Mouse (Mus musculus): ENCODE measurements around the gene Olfr92. TPM values are rescaled to one million over a fixed set of nuclear protein-coding genes. Genes with fewer than 3 reads are reported as not detected.

Gene Olfr92
- total and polyA plus RNA-seq, 3 experiments, result not detected

DNA sequence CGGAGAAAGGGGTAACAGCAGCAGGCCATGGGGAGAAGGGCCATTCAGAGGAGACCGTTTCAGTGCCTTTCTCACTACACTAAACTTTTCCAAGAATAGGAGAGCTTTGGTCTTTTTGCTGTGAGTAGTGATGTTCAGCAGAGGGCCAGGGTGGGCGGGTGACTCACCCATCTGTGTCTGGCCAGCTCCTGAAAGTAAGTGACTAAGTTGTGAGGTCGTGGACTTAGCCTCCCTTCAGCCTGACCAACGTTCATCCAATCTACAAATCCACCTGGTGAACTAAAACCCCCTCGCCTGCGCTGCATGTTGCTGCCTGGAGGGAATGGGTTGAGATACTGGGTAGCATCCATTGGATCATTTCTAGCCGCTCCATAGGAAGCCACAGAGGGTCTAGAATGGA is 49.8 kb downstream of the Olfr92 start:
- Histone ChIP-seq H3K27me3 (ENCODE audit: insufficient read depth, low read length) (no peaks in the 10 kb centered on the region), H3K9me3 (replicated peaks) (no peaks in the 10 kb centered on the region), H3K4me1 (ENCODE audit: insufficient read depth, low read depth, low read length) (peaks cover 3% of the 10 kb centered on the region; the same call in 1 of the 2 replicates), H3K4me3 (ENCODE audit: low read depth, low read length) (no peak overlapping the region), H3K36me3 (replicated peaks) (peaks cover 72% of the 10 kb centered on the region)
- TF ChIP-seq GATA2 (IDR thresholded peaks at IDR 0.05; ENCODE audit: borderline replicate concordance, low read depth, low read length) (no peak), POLR2AphosphoS5 (IDR thresholded peaks at IDR 0.05; ENCODE audit: insufficient replicate concordance, low read depth, low read length) (no peak), GATA1 (IDR thresholded peaks at IDR 0.05; ENCODE audit: borderline replicate concordance, low read length) (no peak), CTCF (IDR thresholded peaks at IDR 0.05; ENCODE audit: low read depth, low read length) (no peak), TAL1 (conservative IDR thresholded peaks at IDR 0.05; ENCODE audit: low read depth, low read length) (no peak)
- no peak for ATAC-seq (ENCODE audit: extremely low read depth, insufficient number of reproducible peaks, low FRiP score, poor library complexity, severe bottlenecking)
- no peak for DNase-seq (ENCODE audit: low spot score)

DNA sequence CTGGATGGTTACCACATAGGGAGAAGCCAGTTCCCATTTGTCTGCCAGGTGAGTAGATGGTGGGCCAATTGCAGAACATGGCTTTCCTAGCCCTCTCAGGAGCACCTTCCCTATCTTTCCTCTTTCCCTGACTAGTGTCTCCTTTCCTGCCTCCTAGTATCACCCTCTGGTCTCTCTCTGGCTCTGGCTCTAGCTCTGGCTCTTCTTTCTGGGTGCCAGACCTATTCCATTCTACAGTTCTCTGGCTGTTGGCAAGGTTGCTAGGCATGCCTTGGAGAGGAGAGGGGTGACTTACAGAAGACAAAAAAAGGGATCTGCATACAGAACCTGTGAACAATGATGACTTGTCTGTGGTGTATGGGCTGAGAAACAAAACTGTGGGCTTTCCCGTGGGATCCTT is 52.0 kb downstream of the Olfr92 start:
- TF ChIP-seq CTCF (IDR thresholded peaks at IDR 0.05; ENCODE audit: low read depth, low read length), result no peak
- TF ChIP-seq GATA2 (IDR thresholded peaks at IDR 0.05; ENCODE audit: borderline replicate concordance, low read depth, low read length), result no peak
- TF ChIP-seq POLR2AphosphoS5 (IDR thresholded peaks at IDR 0.05; ENCODE audit: insufficient replicate concordance, low read depth, low read length), result no peak
- no peak for TF ChIP-seq GATA1 (IDR thresholded peaks at IDR 0.05; ENCODE audit: borderline replicate concordance, low read length)
- no peak for TF ChIP-seq TAL1 (conservative IDR thresholded peaks at IDR 0.05; ENCODE audit: low read depth, low read length)
- DNase-seq (ENCODE audit: low spot score) (no peak), ATAC-seq (ENCODE audit: extremely low read depth, insufficient number of reproducible peaks, low FRiP score, poor library complexity, severe bottlenecking) (no peak)
- peaks cover 77% of the 10 kb centered on the region for H3K36me3 ChIP-seq (replicated peaks)
- H3K4me1 ChIP-seq (ENCODE audit: insufficient read depth, low read depth, low read length), result peaks cover 3% of the 10 kb centered on the region; the same call in 1 of the 2 replicates
- no peaks in the 10 kb centered on the region for H3K27me3 ChIP-seq (ENCODE audit: insufficient read depth, low read length)
- no peaks in the 10 kb centered on the region for H3K9me3 ChIP-seq (replicated peaks)
- no peak overlapping the region for H3K4me3 ChIP-seq (ENCODE audit: low read depth, low read length)

GRCm38 (mm10) chr17:37065993-37066392 is 53.9 kb downstream of the Olfr92 start:
- DNase-seq (ENCODE audit: low spot score), result no peak
- Histone ChIP-seq H3K27me3 (ENCODE audit: insufficient read depth, low read length) (no peaks in the 10 kb centered on the region), H3K36me3 (replicated peaks) (peaks cover 73% of the 10 kb centered on the region), H3K4me1 (ENCODE audit: insufficient read depth, low read depth, low read length) (peaks cover 3% of the 10 kb centered on the region; the same call in 1 of the 2 replicates), H3K4me3 (ENCODE audit: low read depth, low read length) (no peak overlapping the region), H3K9me3 (replicated peaks) (no peaks in the 10 kb centered on the region)
- TF ChIP-seq GATA1 (IDR thresholded peaks at IDR 0.05; ENCODE audit: borderline replicate concordance, low read length), result no peak
- TF ChIP-seq GATA2 (IDR thresholded peaks at IDR 0.05; ENCODE audit: borderline replicate concordance, low read depth, low read length), result no peak
- ATAC-seq (ENCODE audit: extremely low read depth, insufficient number of reproducible peaks, low FRiP score, poor library complexity, severe bottlenecking), result peak; percentile 22; the same call in 1 of the 2 replicates

GRCm38 (mm10) chr17:37063686-37064495 is 56.0 kb downstream of the Olfr92 start:
- H3K9me3 ChIP-seq (replicated peaks), result no peaks in the 10 kb centered on the region
- ATAC-seq (ENCODE audit: extremely low read depth, insufficient number of reproducible peaks, low FRiP score, poor library complexity, severe bottlenecking), result no peak
- no peaks in the 10 kb centered on the region for H3K27me3 ChIP-seq (ENCODE audit: insufficient read depth, low read length)
- no peak for TF ChIP-seq GATA2 (IDR thresholded peaks at IDR 0.05; ENCODE audit: borderline replicate concordance, low read depth, low read length)
- TF ChIP-seq GATA1 (IDR thresholded peaks at IDR 0.05; ENCODE audit: borderline replicate concordance, low read length), result no peak
- no peak for TF ChIP-seq POLR2AphosphoS5 (IDR thresholded peaks at IDR 0.05; ENCODE audit: insufficient replicate concordance, low read depth, low read length)
- no peak for TF ChIP-seq TAL1 (conservative IDR thresholded peaks at IDR 0.05; ENCODE audit: low read depth, low read length)
- H3K4me1 ChIP-seq (ENCODE audit: insufficient read depth, low read depth, low read length), result peaks cover 3% of the 10 kb centered on the region; the same call in 1 of the 2 replicates
- no peak for DNase-seq (ENCODE audit: low spot score)
- no peak overlapping the region for H3K4me3 ChIP-seq (ENCODE audit: low read depth, low read length)
- H3K36me3 ChIP-seq (replicated peaks), result peaks cover 62% of the 10 kb centered on the region

GRCm38 (mm10) chr17:37063063-37063462 is 56.8 kb downstream of the Olfr92 start:
- no peak for TF ChIP-seq CTCF (IDR thresholded peaks at IDR 0.05; ENCODE audit: low read depth, low read length)
- TF ChIP-seq GATA1 (IDR thresholded peaks at IDR 0.05; ENCODE audit: borderline replicate concordance, low read length), result no peak
- TF ChIP-seq TAL1 (conservative IDR thresholded peaks at IDR 0.05; ENCODE audit: low read depth, low read length), result no peak
- no peak for TF ChIP-seq POLR2AphosphoS5 (IDR thresholded peaks at IDR 0.05; ENCODE audit: insufficient replicate concordance, low read depth, low read length)
- no peak for TF ChIP-seq GATA2 (IDR thresholded peaks at IDR 0.05; ENCODE audit: borderline replicate concordance, low read depth, low read length)
- ATAC-seq (ENCODE audit: extremely low read depth, insufficient number of reproducible peaks, low FRiP score, poor library complexity, severe bottlenecking) (no peak), DNase-seq (ENCODE audit: low spot score) (no peak)

DNA sequence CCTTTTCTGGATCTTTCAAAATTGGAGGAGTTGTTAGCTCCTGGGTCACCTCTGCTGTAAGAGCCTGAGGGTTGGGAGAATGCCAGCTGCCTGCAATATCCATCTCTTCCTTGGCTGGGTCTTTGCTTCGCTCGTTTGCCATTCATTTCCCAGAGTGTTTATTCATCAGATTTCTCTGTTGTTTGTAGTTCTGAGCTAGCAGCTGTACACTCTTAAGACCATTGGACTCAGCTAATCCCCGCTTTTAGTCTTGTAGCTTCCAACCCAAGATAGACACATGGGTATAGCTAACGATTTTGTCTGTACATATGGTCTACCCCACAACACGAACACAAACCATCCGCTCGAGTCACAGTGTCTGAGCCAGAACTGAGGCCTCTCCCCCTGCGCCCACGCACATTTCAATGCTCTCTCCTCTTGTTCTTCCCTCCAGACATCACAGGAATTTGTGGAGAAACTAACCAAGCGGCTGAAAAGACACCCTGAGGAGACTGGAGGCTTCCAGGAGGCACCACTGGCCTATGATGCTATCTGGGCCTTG is 57.7 kb downstream of the Olfr92 start:
- Histone ChIP-seq H3K4me3 (ENCODE audit: low read depth, low read length) (no peak overlapping the region), H3K36me3 (replicated peaks) (peaks cover 54% of the 10 kb centered on the region), H3K9me3 (replicated peaks) (no peaks in the 10 kb centered on the region), H3K27me3 (ENCODE audit: insufficient read depth, low read length) (no peaks in the 10 kb centered on the region), H3K4me1 (ENCODE audit: insufficient read depth, low read depth, low read length) (peaks cover 3% of the 10 kb centered on the region; the same call in 1 of the 2 replicates)
- TF ChIP-seq CTCF (IDR thresholded peaks at IDR 0.05; ENCODE audit: low read depth, low read length), result no peak
- TF ChIP-seq GATA2 (IDR thresholded peaks at IDR 0.05; ENCODE audit: borderline replicate concordance, low read depth, low read length), result no peak
- no peak for TF ChIP-seq GATA1 (IDR thresholded peaks at IDR 0.05; ENCODE audit: borderline replicate concordance, low read length)
- no peak for TF ChIP-seq TAL1 (conservative IDR thresholded peaks at IDR 0.05; ENCODE audit: low read depth, low read length)
- TF ChIP-seq POLR2AphosphoS5 (IDR thresholded peaks at IDR 0.05; ENCODE audit: insufficient replicate concordance, low read depth, low read length), result no peak
- ATAC-seq (ENCODE audit: extremely low read depth, insufficient number of reproducible peaks, low FRiP score, poor library complexity, severe bottlenecking), result no peak
- DNase-seq (ENCODE audit: low spot score), result no peak

More at GRCm38 (mm10) chr17:37063063-37063462, 56.8 kb downstream of the Olfr92 start:
- peaks cover 61% of the 10 kb centered on the region for H3K36me3 ChIP-seq (replicated peaks)
- H3K4me1 ChIP-seq (ENCODE audit: insufficient read depth, low read depth, low read length), result peaks cover 3% of the 10 kb centered on the region; the same call in 1 of the 2 replicates
- no peak overlapping the region for H3K4me3 ChIP-seq (ENCODE audit: low read depth, low read length)
- H3K27me3 ChIP-seq (ENCODE audit: insufficient read depth, low read length), result no peaks in the 10 kb centered on the region
- H3K9me3 ChIP-seq (replicated peaks), result no peaks in the 10 kb centered on the region
